Comparison of ENCODE assay signal across 21 mouse cellular contexts in genomic region chr7:81022731-81023130, GRCm38 (mm10). TPM values are rescaled to one million over a fixed set of nuclear protein-coding genes. Genes with fewer than 3 reads are reported as not detected.
"Had no signal": no experiment of that assay in that cellular context is flagged by ENCODE, and none has a peak within 500 bp of the region (broad histone marks: within the 10 kb centered on the region; RNA-seq: fewer than 3 reads in every experiment).

No protein-coding gene starts in this region.

- H3K4me1 ChIP-seq: limb, embryonic 12.5 days; limb, embryonic 15.5 days; midbrain, embryonic 10.5 days; midbrain, embryonic 13.5 days; neural tube, embryonic 13.5 days had no signal

- H3K4me3 ChIP-seq: limb, embryonic 12.5 days; limb, embryonic 15.5 days; midbrain, embryonic 10.5 days; midbrain, embryonic 13.5 days; myocyte; neural tube, embryonic 13.5 days had no signal

- H3K4me2 ChIP-seq: limb, embryonic 12.5 days; limb, embryonic 15.5 days; midbrain, embryonic 13.5 days; neural tube, embryonic 13.5 days had no signal

- H3K9ac ChIP-seq: limb, embryonic 12.5 days; limb, embryonic 15.5 days; midbrain, embryonic 13.5 days; neural tube, embryonic 13.5 days had no signal

- H3K27ac ChIP-seq: limb, embryonic 12.5 days; limb, embryonic 15.5 days; midbrain, embryonic 10.5 days; midbrain, embryonic 13.5 days; neural tube, embryonic 13.5 days had no signal

- H3K9me3 ChIP-seq: limb, embryonic 12.5 days; limb, embryonic 15.5 days; midbrain, embryonic 10.5 days; midbrain, embryonic 13.5 days; neural tube, embryonic 13.5 days had no signal

- DNase-seq: kidney, adult 8-10 months; kidney, postnatal 14 days; kidney, postnatal 4 days; left cerebral cortex, postnatal 4 days; lung, adult 2 months; lung, postnatal 14 days; lung, postnatal 4 days; retina, postnatal 1 day; right cerebral cortex, postnatal 25 days; spleen, adult 18-20 months; thymus, adult 18-20 months; thymus, postnatal 36 days had no signal

- ATAC-seq: intestine, postnatal 0 days; midbrain, embryonic 13.5 days; midbrain, embryonic 16.5 days had no signal

- H3K27me3 ChIP-seq: limb, embryonic 12.5 days; limb, embryonic 15.5 days; midbrain, embryonic 13.5 days; neural tube, embryonic 13.5 days had no signal

RNA-seq across cellular contexts. Expression of gene Alpk3, which starts 34.7 kb away (rescaled TPM):
- total RNA-seq: monocyte, adult 5-6 weeks had no signal
